Mouse (Mus musculus): Measurements from ENCODE around the gene Stx1a.

GRCm38 (mm10) chr5:135011809-135012613 lies 11.3 kb upstream of the Stx1a start:
- no peak for TF ChIP-seq CTCF (IDR thresholded peaks at IDR 0.05; ENCODE audit: extremely low read depth, insufficient read length, insufficient replicate concordance, low read depth, low read length)
- TF ChIP-seq POLR2A (IDR thresholded peaks at IDR 0.05; ENCODE audit: low read depth, low read length) = peak; percentile 19; the same call in 1 of the 2 replicates
